Mouse (Mus musculus): ENCODE data around the gene Nckap5.

- no peak for TF ChIP-seq CTCF (IDR thresholded peaks at IDR 0.05 in 2 of 3, conservative IDR thresholded peaks at IDR 0.05 in 1 of 3; ENCODE audit: control insufficient read depth in 1 of 3, insufficient read depth in 1 of 3, low read depth in 2 of 3, low read length in 3 of 3, poor library complexity in 1 of 3, severe bottlenecking in 1 of 3)
- TF ChIP-seq POLR2A (IDR thresholded peaks at IDR 0.05; ENCODE audit: control insufficient read depth in 1 of 2, insufficient read depth in 1 of 2, low read depth in 1 of 2, low read length in 2 of 2, poor library complexity in 1 of 2), result no peak
- no peak for TF ChIP-seq ZC3H11A (IDR thresholded peaks at IDR 0.05; ENCODE audit: low read depth, low read length)
- no peak for TF ChIP-seq ZNF384 (IDR thresholded peaks at IDR 0.05; ENCODE audit: low read depth, low read length)
Measured at GRCm38 (mm10) chr1:126677280-126677679, 153.3 kb downstream of the Nckap5 start.

Data from MEL (cell line).